Mouse (Mus musculus) megakaryocyte-erythroid progenitor cell, adult 5-6 weeks (primary cell): ENCODE measurements at regions not wholly inside any gene's neighbourhood (a gene's known extent, or its start where the extent isn't known, plus 50 kb on each side); places are given as distances from the start of the nearest gene placed in this dataset.

Experiments used
- ATAC-seq: replicated peaks from 2 replicates; pipeline ENCODE4 v1.8.0; 2016; ENCODE audit warnings: mild to moderate bottlenecking, inconsistent platforms; ENCODE audit not compliant: severe bottlenecking, poor library complexity, low FRiP score, low TSS enrichment

DNA sequence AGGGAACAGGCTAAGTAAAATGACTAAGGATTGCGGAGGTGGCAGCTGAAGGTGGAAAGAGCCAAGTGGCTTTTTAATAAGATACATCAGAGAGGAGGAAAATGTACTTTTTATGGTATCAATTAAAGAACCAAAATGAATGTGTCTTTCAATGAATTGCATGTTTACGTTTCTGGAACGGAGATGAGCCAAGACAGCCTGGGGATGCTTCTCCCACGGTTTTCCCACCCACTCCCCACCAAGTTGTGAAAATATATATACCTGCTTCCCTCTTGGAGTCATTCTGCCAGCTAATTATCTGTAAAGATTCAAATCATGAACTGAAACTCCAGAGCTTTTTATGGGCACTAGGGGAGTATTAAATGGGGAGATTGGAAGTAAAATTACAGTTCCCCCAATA lies 241.6 kb upstream of the Auts2 start:
- ATAC-seq: no peak

GRCm38 (mm10) chr5:132774141-132774680 lies 231.1 kb upstream of the Auts2 start:
- no peak for ATAC-seq

DNA sequence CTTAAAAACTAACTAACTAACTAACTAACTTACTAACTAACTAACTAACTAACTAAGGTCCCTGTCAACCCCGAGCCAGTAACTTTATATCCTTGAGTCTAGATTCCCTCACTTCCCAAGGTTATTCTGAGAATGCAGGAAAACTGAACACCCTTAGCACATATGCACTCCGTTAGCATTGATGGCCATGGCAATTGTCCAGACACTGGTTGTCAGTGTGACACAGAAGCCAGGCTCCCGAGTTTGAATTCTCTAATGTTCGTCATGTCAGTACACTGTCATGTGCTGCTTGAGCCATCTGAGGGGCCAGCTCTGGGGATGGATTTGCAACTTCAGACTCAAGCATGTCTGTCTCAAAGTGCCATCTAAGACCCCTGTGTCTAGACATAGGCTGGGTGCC lies 217.3 kb upstream of the Auts2 start:
- no peak for ATAC-seq

GRCm38 (mm10) chr5:132759751-132760150 lies 216.6 kb upstream of the Auts2 start:
- ATAC-seq: no peak

GRCm38 (mm10) chr5:132758941-132759340 lies 215.8 kb upstream of the Auts2 start:
- ATAC-seq: no peak

DNA sequence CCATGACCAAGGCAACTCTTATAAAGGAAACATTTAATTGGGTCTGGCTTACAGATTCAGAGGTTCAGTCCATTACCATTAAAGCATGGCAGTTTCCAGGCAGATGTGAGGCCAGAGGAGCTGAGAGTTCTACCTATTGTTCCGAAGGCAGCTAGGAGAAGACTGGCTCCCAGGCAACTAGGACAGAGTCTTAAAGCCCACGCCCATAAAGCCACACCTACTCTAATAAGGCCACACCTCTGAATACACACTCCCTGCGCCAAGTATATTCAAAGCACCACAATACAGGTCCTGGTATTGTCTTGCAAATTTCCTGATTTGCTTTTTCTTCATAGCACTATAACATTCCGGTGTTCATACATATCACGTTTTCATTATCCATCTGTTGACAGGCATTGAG lies 194.8 kb upstream of the Auts2 start:
- ATAC-seq: no peak

- ATAC-seq: no peak
Observed at GRCm38 (mm10) chr5:132728689-132729189, 185.6 kb upstream of the Auts2 start.

- no peak for ATAC-seq
Observed at GRCm38 (mm10) chr5:132724467-132724866, 181.3 kb upstream of the Auts2 start.

GRCm38 (mm10) chr5:132710301-132710700 lies 167.2 kb upstream of the Auts2 start:
- no peak for ATAC-seq

GRCm38 (mm10) chr5:132707531-132707930 lies 164.4 kb upstream of the Auts2 start:
- no peak for ATAC-seq

- ATAC-seq: no peak
Observed at GRCm38 (mm10) chr5:132703455-132704100, 160.4 kb upstream of the Auts2 start.

DNA sequence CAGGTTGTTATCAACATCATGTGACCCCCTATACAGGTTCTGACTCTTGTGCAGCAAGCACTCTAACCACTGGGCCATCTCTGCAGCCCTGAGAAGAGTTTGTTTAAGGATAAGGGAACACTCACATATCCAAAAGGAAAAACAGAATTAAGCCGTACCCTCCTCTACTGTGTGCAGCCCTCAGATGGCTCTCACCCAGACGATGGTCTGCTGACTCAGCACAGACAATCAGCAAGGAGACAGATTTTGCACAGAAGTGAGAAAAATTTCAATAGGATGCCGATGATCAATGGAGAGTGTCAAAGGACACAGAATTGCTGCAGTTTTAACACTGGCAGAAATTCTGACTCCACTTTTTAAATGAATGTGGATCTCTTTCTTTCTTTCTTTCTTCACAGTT lies 159.4 kb upstream of the Auts2 start:
- no peak for ATAC-seq

- ATAC-seq: no peak
Observed at GRCm38 (mm10) chr5:132690784-132691183, 147.6 kb upstream of the Auts2 start.

- no peak for ATAC-seq
Observed at GRCm38 (mm10) chr5:132675261-132675660, 132.1 kb upstream of the Auts2 start.

GRCm38 (mm10) chr5:132673599-132674305 lies 130.6 kb upstream of the Auts2 start:
- ATAC-seq: no peak

GRCm38 (mm10) chr5:132671496-132671895 lies 128.4 kb upstream of the Auts2 start:
- no peak for ATAC-seq

GRCm38 (mm10) chr5:132667316-132667715 lies 124.2 kb upstream of the Auts2 start:
- no peak for ATAC-seq

DNA sequence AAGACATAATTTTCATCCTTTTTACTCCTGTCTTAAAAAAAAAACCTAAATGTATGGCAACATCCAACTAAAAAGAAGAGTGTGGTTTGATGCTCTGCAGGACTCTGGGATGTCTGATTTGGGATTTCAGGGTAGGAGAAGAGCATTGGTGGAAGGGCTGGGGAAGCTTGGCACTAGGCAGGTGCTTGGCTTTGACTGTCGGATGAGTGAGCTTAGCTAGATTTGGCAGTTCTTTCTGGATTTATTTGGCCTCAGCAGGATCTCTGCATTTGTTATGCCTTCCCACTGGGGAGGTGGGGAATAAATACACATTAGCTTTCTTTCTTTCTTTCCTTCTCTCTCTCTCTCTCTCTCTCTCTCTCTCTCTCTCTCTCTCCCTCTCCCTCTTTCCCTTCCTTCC lies 118.1 kb upstream of the Auts2 start:
- no peak for ATAC-seq

GRCm38 (mm10) chr5:132660036-132660435 lies 116.9 kb upstream of the Auts2 start:
- no peak for ATAC-seq

GRCm38 (mm10) chr5:132654382-132654781 lies 111.2 kb upstream of the Auts2 start:
- no peak for ATAC-seq
